Mouse (Mus musculus) testis, adult 2 months (tissue): ENCODE results near the gene Cdkn1b.

Experiments used
- CTCF ChIP-seq: fragments of 200-500 bp; IDR thresholded peaks from 2 replicates; pipeline ENCODE4 v1.5.1; 2012; ENCODE audit warnings: low read depth, mild to moderate bottlenecking, inconsistent platforms, low read length, moderate library complexity; ENCODE audit not compliant: control insufficient read depth, insufficient read depth, insufficient replicate concordance
- POLR2A ChIP-seq: fragments of 200-500 bp; IDR thresholded peaks from 2 replicates; pipeline ENCODE4 v1.6.1; 2012; ENCODE audit warnings: low read depth, mild to moderate bottlenecking, inconsistent platforms, low read length, moderate library complexity; ENCODE audit not compliant: control insufficient read depth

DNA sequence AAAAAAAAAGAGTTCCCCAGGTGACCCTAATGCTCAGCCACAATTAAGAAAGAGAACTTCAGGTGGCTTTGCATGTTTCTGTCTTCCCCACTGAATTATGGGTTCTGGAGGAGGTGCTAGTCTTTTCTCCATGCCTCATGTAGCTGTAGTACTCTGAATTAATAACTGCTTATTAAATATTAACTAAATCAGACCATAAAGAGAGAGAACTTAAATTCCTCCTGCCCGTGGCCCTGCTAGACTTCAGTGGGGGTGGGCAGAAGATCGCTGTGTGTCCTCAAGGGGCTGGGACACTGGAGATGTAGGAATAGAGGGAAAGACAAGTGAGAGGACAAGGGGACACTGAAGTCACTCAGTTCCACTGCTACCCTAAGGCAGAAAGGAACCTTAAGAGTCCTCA is 48.0 kb upstream of the Cdkn1b start:
- no peak for TF ChIP-seq POLR2A
- TF ChIP-seq CTCF, result no peak
